Mouse (Mus musculus) forebrain, embryonic 11.5 days (tissue): ENCODE results near the gene Kctd14. TPM values are rescaled to one million over a fixed set of nuclear protein-coding genes. Genes with fewer than 3 reads are reported as not detected.

Source experiments
- ATAC-seq: fragments of 200-750 bp; cut with Nextera tagmentation; replicated peaks from 2 replicates; pipeline ENCODE4 v1.8.0; 2017; ENCODE audit warnings: moderate TSS enrichment; ENCODE audit not compliant: low FRiP score
- DNase-seq: peaks from one replicate; pipeline ENCODE4 v3.0.0-alpha.2; 2017; ENCODE audit warnings: low spot score
- H3K27ac ChIP-seq: fragments of 300-500 bp; sonication (generic); 2 replicates; pipeline ENCODE4 v1.5.1; 2014; ENCODE audit warnings: low read depth, low read length
- H3K27me3 ChIP-seq: fragments of 300-500 bp; sonication (generic); 2 replicates; pipeline ENCODE4 v1.6.1; 2014; ENCODE audit warnings: mild to moderate bottlenecking, low read length, mixed read lengths; ENCODE audit not compliant: control insufficient read depth, insufficient read depth
- H3K36me3 ChIP-seq: fragments of 300-500 bp; sonication (generic); 2 replicates; pipeline ENCODE4 v1.6.1; 2014; ENCODE audit warnings: mild to moderate bottlenecking, low read length, moderate library complexity, mixed read lengths; ENCODE audit not compliant: control insufficient read depth, insufficient read depth
- H3K4me1 ChIP-seq: fragments of 300-500 bp; sonication (generic); replicated peaks from 2 replicates; pipeline ENCODE4 v1.6.1; 2014; ENCODE audit warnings: low read length, mixed read lengths; ENCODE audit not compliant: control insufficient read depth, insufficient read depth
- H3K4me2 ChIP-seq: fragments of 300-500 bp; sonication (generic); 2 replicates; pipeline ENCODE4 v1.6.1; 2014; ENCODE audit warnings: low read depth, mild to moderate bottlenecking, low read length, moderate library complexity, mixed read lengths; ENCODE audit not compliant: severe bottlenecking
- H3K4me3 ChIP-seq: fragments of 300-500 bp; sonication (generic); 2 replicates; pipeline ENCODE4 v1.5.1; 2014; ENCODE audit warnings: low read depth, low read length
- H3K9ac ChIP-seq: fragments of 300-500 bp; sonication (generic); 2 replicates; pipeline ENCODE4 v1.6.1; 2014; ENCODE audit warnings: low read length
- H3K9me3 ChIP-seq: fragments of 300-500 bp; sonication (generic); 2 replicates; pipeline ENCODE4 v1.6.1; 2016; ENCODE audit warnings: low read length, mixed read lengths; ENCODE audit not compliant: control insufficient read depth
- WGBS: fragments of 180-500 bp; shearing (Covaris S2); extraction: QIAGEN DNeasy Blood & Tissue Kit; methylation state at CpG from one replicate; pipeline ENCODE4 v1.1.7; 2014; 5-methylcytosine and 5-hydroxymethylcytosine counted together
- polyA plus RNA-seq: library from polyadenylated mRNA; unstranded; fragments of >200 nt; fragmentation: Nextera tagmentation; extraction: Ambion mirVana; gene quantifications from 2 replicates; pipeline ENCODE4 v1.2.1, GENCODE M21; 2014

The Kctd14 gene
- polyA plus RNA-seq, 1 experiment from 2014 or later, result 1.3 TPM

DNA sequence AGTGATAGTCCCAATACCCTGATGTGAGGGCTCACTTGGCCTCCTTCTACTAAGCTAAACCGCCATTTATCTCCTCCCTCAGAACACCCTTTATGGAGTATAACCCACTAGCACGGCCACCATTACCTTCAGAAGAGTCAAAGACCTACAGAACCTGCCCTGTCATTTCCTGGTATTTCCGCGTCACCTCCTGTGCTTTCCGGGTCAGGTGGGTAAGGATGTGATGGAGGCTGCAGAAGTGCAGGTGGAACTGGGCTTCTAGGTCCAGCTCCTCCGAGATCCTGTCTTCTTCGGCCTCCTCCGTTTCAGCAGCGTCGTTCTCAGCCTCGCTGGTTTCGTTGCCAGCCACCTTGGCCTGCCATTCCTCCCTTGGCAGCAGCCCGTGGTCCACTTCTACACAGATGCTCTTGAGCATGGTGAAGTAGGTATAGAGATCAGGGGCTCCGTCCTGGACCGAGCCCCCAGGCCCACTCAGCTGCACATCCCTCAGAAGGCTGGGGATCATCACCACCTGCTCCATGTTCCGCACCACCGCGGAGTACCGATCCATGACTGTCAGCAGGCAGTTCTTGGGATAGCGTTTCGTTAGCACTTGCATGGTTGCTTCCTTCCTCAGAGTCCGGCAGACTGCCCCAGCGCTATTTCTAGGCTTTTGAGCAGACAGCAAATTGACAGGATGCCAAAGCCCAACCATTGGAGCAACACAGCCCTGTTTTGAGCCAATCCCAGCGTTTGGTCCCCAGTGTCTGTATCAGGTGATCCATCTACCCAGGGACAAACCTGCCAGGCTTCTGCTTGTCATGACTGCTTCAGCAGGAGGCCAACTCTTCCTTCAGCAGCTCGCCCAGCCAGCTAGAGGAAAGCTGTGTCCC lies 34.0 kb upstream of the Kctd14 start, which contains the start of gene Thrsp:
Gene Thrsp, minus strand, starts transcription at position 825 of the 872 bp plus-strand sequence.
- H3K27ac ChIP-seq, result no peak within 1 kb of the TSS
- no peaks in the 10 kb centered on the region; the same call in 1 of the 2 replicates for H3K36me3 ChIP-seq
- no peak within 1 kb of the TSS for H3K9ac ChIP-seq
- 81% methylated on average over 25 of the region's 25 CpGs for WGBS
- no peak within 1 kb of the TSS for H3K4me2 ChIP-seq
- no peaks in the 10 kb centered on the region for H3K9me3 ChIP-seq
- no peak within 1 kb of the TSS for H3K4me3 ChIP-seq
- no peak for DNase-seq
- no peaks in the 10 kb centered on the region for H3K27me3 ChIP-seq
- no peak for ATAC-seq
- H3K4me1 ChIP-seq, result no peaks in the 10 kb centered on the region

DNA sequence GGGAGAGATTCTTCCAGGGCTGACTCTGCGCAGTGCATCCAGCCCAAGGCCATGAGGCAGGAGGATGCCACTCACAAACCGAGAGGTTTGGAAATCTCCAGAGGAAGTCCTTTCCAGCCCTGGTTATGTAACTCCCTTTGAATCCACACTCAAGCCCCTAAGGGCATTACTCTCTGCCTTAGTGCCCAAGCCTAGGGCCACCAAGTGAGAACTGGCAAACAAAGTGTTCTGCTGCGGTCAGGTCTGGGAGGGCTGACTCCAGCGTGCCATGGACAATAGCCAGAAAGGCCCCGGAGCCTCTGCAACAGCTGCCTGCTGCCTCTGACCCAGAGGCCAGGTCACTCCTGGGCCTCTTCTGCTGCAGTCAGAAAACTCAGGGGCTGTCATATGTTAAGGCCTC lies 32.4 kb upstream of the Kctd14 start:
- H3K36me3 ChIP-seq, result no peaks in the 10 kb centered on the region
- no peak overlapping the region for H3K9ac ChIP-seq
- no peaks in the 10 kb centered on the region for H3K4me1 ChIP-seq
- ATAC-seq (no peak), DNase-seq (no peak)
- 72% methylated on average over 5 of the region's 5 CpGs for WGBS
- no peak overlapping the region for H3K27ac ChIP-seq
- H3K4me3 ChIP-seq, result no peak overlapping the region
- no peaks in the 10 kb centered on the region for H3K9me3 ChIP-seq
- H3K27me3 ChIP-seq, result no peaks in the 10 kb centered on the region
- no peak overlapping the region for H3K4me2 ChIP-seq

DNA sequence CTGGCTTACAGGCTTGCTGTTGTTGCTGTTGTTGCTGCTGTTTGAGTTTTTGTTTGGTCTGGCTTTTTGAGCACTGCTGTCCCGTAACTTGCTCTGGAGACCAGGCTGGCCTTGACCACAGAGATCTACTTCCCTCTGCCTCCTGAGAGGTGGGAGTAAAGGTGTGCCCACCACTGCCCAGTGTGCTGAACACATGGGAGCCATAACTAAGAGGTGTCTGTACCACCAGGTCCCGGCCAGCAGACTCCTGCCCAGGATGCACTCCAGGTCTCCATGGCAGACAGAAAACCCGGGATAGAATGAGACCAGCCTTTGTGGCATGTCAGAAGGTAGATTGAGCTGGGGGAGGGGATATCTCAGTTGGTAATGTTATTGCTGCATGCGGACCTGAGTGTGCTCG lies 32.0 kb upstream of the Kctd14 start:
- no peaks in the 10 kb centered on the region for H3K4me1 ChIP-seq
- DNase-seq (no peak), ATAC-seq (no peak)
- no peak overlapping the region for H3K9ac ChIP-seq
- H3K27me3 ChIP-seq, result no peaks in the 10 kb centered on the region
- 87% methylated on average over 5 of the region's 5 CpGs for WGBS
- no peaks in the 10 kb centered on the region for H3K36me3 ChIP-seq
- no peak overlapping the region for H3K4me3 ChIP-seq
- no peak overlapping the region for H3K4me2 ChIP-seq
- H3K27ac ChIP-seq, result no peak overlapping the region
- H3K9me3 ChIP-seq, result no peaks in the 10 kb centered on the region

DNA sequence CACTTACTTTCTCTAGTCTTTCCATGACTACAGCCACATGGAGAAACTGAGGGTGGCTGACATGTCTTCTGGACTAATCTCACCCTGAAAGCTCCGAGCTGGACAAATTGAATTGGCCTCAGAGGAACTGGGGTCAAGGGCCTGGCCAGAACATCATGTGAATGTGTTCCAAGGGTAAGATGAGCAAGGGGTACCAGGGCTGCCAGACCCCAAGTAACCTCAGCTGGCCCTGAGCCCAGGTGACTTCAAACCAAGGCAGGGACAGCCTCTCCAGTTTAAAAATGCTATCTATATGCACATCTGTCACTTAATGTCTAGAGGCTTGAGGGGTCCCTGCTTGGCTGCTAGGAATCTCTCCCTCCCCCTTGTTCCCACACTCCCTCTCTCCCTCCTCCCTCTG lies 30.7 kb upstream of the Kctd14 start:
- no peak overlapping the region for H3K27ac ChIP-seq
- no peaks in the 10 kb centered on the region for H3K36me3 ChIP-seq
- H3K4me1 ChIP-seq, result no peaks in the 10 kb centered on the region
- H3K9me3 ChIP-seq, result no peaks in the 10 kb centered on the region
- H3K4me3 ChIP-seq, result no peak overlapping the region
- no peak for ATAC-seq
- no peaks in the 10 kb centered on the region for H3K27me3 ChIP-seq
- 82% methylated on average over 1 of the region's 1 CpGs for WGBS
- no peak overlapping the region for H3K4me2 ChIP-seq
- H3K9ac ChIP-seq, result no peak overlapping the region
- no peak for DNase-seq

DNA sequence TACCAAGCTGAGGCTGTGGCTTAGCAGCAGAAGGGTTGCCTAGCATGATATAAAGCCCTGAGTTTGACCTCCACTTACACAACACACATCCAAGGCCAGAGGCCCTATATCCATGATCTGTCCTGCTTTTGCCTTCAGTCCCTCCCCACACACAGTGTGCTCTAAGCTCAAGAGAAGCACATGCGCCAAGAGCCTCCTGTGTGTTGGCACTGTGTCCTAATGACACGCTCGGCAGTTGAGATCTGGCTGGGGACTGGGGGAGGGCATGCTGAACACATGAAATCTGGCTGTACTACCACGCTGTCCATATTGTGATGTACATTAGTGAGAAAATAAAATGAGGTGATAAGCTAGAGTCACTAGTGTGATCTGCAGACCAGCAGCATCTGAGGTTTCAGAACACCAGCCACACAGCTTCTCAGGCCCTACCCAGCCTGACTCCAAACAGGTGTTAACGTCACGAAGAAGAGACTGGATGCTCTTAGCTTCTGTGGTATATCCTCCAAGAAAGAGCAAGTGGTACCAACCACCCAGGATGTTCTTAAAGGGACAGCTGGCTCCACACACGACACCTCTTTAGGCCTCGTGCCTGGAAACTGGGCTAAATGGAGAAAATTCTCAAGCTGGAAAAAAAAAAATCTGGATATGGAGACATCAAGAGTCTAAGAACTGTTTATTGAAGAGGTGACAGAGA lies 30.0 kb upstream of the Kctd14 start:
- Histone ChIP-seq H3K9ac (no peak overlapping the region), H3K4me2 (no peak overlapping the region), H3K4me3 (no peak overlapping the region), H3K27me3 (no peaks in the 10 kb centered on the region), H3K4me1 (no peaks in the 10 kb centered on the region), H3K36me3 (no peaks in the 10 kb centered on the region), H3K27ac (no peak overlapping the region), H3K9me3 (no peaks in the 10 kb centered on the region)
- WGBS, result 86% methylated on average over 8 of the region's 8 CpGs
- ATAC-seq (no peak), DNase-seq (no peak)

DNA sequence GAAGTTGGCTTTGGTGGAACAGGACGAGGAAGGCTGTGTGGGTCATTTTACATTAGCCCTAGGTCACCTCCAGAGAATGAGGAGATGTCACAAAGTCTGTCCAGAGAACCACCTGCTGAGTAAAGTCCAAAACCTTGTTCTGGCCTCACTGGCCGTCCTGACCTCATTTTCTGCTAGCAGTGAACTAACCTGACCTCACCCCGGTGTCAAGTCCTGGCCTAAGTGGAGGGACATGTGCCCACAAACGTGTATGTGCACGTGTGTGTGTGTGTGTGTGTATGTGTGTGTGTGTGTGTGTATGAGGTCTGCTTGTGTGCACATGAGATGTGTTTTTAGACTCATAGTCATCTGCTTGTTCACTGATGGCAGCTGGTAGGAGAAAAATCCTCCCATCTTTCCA lies 27.4 kb upstream of the Kctd14 start:
- ATAC-seq, result no peak
- WGBS, result 60% methylated on average over 5 of the region's 5 CpGs
- no peak overlapping the region for H3K4me3 ChIP-seq

DNA sequence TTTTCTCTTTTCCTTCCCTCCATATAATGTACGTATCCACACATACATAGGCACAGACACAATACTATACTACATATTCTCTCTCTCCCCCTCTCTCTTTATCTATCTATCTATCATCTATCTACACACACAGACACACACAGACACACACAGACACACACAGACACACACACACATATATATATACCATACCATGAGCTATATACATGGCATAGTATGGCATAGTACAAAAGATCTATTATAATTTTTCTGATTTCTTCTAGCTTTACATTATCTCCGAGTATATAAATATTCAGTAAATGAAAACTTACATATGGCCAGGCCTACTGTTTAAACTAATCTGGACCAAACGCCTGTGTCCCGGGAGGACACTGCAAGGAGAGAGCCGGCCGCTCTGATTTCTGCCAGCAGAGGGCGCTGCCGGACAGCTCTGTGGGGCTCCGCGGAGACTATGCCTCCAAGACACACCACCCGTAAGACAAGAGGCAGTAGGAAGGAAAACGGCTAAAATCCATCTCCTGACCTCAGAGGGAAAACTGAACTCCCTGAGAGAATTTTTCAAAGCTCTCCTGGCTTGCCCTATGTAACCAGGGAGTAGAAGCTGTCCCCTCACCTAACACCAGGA lies 26.4 kb upstream of the Kctd14 start:
- Histone ChIP-seq H3K27ac (no peak overlapping the region), H3K4me1 (no peaks in the 10 kb centered on the region), H3K4me2 (no peak overlapping the region), H3K27me3 (no peaks in the 10 kb centered on the region), H3K9ac (no peak overlapping the region), H3K36me3 (no peaks in the 10 kb centered on the region), H3K9me3 (no peaks in the 10 kb centered on the region), H3K4me3 (no peak overlapping the region)
- DNase-seq (peak; percentile 95), ATAC-seq (peak; percentile 84)
- 8% methylated on average over 12 of the region's 12 CpGs for WGBS

More for the DNA sequence above, 27.4 kb upstream of the Kctd14 start:
- no peak overlapping the region for H3K4me2 ChIP-seq
- H3K36me3 ChIP-seq, result no peaks in the 10 kb centered on the region
- no peak for DNase-seq
- H3K9me3 ChIP-seq, result no peaks in the 10 kb centered on the region
- no peak overlapping the region for H3K27ac ChIP-seq
- no peaks in the 10 kb centered on the region for H3K27me3 ChIP-seq
- no peak overlapping the region for H3K9ac ChIP-seq
- H3K4me1 ChIP-seq, result no peaks in the 10 kb centered on the region

DNA sequence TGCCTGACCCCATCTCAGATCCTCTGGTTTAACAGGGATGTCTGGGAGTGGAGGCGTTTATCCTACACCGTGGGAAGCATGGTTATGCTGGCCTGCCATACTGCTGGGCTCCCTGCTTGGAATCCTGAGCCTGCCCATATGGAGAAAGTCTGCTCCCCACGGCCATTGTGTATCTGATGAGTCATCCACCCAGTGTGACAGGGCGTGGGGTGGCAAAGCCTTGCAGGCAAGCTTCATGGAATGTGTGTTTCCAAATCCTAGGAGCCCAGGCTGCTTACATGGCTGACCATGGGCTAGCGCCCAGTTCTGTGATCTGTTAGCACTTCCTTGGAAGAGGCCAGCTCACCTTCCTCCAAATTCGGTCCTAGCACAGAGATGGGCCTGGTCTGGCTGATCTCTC lies 24.6 kb upstream of the Kctd14 start:
- Histone ChIP-seq H3K4me1 (peaks cover 3% of the 10 kb centered on the region; the same call in 1 of the 2 replicates), H3K36me3 (no peaks in the 10 kb centered on the region), H3K9ac (no peak overlapping the region), H3K4me3 (no peak overlapping the region), H3K27ac (no peak overlapping the region), H3K27me3 (no peaks in the 10 kb centered on the region), H3K4me2 (no peak overlapping the region), H3K9me3 (no peaks in the 10 kb centered on the region)
- DNase-seq (no peak), ATAC-seq (no peak)
- 81% methylated on average over 6 of the region's 6 CpGs for WGBS
